Mouse (Mus musculus) layer of hippocampus, adult 18-20 months (tissue): ENCODE results near the gene Hs3st5. TPM values are rescaled to one million over a fixed set of nuclear protein-coding genes. Genes with fewer than 3 reads are reported as not detected.
"Not testable (repeated sequence)": the region's sequence is repeated elsewhere in the genome, so short reads cannot be mapped to it uniquely, and the experiment has no call there.

ENCODE experiments used
- DNase-seq, 2 experiments: peaks; one replicate each; pipeline ENCODE4 v3.0.0; 2022; ENCODE audit warnings: low spot score in 2 of 2
- long read RNA-seq: library from polyadenylated mRNA; stranded (forward); transcript quantifications from one replicate; pipeline ENCODE4 v2.0.0, GENCODE M21; 2021
- total RNA-seq, 2 experiments: library from RNA; stranded (reverse); gene quantifications; 2 replicates each; pipeline ENCODE4 v1.2.3; 2021

The Hs3st5 gene
- total RNA-seq = 1 to 10 TPM; 1.0 to 1.2 TPM
- long read RNA-seq, partial matches to known transcripts = 0 of 1 reads
- long read RNA-seq, other reads (novel, unspliced or antisense) = 1 of 1 reads

DNA sequence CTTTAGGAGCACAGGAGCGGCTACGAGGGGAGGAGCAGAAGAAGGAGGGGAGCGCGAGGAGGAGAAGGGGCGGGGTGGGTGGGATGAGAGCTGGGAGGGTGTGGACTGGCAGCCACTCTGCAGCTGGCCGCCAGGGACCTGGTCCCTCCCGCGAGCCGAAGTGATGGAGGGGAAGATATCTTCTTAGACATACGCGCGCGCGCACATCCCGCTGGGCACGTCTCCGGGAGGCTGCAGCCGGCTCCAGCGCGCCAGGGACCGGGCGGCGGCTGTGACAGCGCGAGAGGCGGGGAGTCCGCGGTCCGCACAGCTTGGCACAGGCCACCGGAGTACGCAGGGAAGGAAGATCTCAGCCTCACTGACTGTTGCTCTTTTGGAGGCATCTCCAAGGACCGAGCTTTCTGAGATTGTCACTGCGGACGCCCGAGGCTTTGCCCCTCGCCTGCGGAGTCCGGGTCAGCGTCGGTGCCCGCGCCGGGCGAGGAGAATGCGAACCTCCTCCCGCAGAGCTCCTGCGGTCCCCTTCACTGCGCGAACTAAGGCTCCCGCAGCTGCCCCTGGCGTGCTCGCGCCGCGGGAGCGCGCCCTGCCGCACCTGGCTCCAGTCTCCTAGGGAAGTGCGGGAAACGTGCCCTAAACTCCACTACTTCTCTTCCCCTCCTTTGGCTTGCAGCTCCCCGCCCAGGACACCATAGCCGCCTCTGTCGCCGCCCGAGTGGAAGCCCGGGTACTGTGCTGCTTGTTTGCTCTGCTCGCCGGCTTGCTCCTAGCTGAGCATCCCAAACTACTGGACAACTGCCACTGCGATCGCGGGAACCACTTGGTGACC, at the start of gene Hs3st5:
Gene Hs3st5, plus strand, starts transcription at position 88 of the 829 bp plus-strand sequence.
- peak; percentile 39 to 42 for DNase-seq

DNA sequence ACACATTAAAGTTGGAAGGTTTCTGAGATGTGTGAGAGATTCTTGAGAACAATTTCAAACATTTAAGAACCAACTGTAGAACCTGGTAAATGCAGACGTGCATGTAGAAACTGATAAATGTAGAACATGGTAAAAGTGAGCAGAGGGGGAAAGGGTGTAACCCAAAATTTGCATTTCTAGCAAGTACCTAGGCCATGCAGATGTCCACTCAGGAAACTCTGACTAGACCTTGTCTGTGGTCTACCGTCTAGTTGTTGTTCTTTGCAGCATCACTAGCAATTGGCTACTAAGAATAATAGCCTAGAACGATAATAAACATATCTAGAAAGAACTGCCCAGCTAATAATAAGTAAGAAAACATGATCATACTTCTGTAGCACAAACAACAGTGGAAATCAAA, 38.0 kb upstream of the Hs3st5 start:
- no peak for DNase-seq

DNA sequence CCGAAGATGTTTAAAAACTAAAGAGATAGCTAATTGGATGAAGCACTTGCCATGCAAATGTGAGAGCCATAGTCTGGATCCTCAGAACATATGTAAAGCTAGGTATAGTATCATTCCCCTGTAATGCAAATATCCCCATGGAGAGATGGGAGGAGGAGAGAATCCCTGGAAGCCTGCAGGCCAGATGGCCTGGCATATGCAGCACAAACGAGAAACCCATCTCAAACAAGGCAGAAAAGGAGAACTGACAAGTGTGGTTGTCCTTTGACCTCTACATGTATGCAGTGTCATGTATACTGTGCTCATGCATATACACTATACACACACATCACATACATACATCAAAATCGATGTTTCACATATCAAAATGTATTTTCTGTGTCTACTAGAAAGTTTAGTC, 35.5 kb upstream of the Hs3st5 start:
- DNase-seq = no peak

DNA sequence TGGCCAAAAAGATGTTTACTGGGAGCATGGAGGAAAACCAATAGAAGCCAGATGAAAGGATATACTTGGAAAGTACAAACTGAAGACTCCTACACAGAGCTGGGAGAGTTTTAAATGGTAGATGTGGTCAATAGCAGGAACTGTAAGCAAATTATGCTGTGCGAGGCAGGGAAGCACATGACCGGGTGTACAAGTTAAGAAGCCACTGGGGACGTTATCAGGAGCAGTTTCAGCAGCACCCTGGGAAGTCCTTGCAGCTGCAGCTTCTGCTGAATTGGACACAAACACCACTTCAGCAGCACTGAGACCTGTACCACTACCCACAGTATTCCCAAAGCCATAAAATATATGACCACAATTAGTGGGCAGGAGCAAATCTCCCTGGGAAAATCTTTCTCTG, 31.8 kb upstream of the Hs3st5 start:
- DNase-seq = no peak

DNA sequence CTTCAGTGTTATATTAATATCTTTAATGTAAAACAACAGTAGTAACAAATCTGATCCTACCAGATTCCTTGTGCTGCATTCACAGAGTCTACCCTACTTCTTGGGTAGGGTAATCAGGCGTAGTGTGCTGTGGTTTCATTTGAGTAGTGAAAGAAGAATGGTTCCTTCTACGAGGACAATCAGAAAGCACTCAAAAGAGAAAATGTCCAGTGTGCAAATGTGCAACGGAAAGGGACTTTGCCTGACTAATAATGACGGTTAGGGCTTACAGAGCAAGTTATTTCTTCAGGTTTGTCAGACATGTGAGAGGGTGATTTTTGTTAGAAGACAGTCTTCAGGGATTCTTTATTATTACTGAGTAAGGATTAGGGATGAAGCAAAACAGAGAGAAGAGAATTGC, 29.1 kb upstream of the Hs3st5 start:
- no peak for DNase-seq

DNA sequence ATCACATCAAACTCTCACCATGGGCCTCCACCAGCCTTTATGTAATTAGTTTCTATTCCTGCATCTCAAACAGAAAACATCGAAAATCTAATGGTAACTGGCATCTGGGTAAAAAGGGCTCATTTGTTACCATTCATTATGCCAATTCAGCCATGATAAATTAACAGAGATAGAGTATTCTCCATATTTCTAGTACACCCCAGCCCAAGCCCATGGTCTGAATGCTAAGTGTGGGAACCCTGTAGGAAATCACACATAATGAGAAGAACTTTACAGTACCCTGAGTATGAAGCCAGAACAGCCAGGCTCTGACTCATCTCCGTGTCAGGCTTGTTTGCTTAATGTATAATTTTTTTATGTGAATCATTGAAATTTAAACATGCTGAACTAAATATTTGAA, 23.3 kb upstream of the Hs3st5 start:
- no peak for DNase-seq

DNA sequence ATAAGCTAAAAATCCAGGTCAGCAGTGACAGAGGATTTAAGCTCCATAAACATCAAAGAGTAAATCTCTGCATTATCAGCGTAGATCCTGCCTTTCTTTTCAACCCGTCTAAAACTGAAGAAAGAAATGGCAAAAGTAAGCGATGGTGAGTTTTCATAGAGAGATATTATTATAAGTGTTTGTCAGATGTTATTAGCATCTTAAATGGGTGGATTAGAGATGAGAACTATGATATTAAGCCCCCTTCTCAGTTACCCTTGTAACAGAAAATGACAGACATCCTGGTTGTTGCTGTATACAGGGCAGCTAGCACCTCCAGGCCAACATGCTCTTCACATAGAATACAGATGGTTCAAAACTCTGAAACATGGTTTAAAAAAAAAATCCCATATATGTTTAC, 22.6 kb upstream of the Hs3st5 start:
- no peak for DNase-seq

DNA sequence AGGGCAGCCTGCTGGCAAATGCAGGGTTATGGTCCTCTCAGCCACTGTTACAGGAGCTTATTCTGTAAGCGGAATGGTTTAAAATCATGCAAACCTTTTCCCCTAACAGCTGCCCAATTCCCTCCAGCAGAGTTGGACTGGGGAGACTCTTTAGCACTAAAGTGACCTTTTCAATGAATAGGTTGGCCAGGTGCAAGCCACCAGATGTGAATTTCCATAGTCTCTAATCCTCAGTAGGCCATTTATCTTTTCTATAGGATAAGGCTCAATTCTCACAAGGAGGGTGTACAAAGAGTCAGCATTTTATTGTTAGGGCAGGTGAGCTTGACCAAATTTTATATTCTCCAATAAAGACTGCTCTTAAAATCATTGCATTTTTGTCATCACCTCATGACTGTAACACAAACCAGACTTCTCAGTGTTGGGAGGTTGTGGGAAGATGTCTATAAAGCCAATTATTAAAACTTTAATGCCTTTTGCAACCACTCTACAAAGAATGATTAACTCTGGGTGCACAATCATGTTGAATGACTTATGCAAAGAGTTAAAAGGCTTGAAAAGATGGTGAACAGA, 21.8 kb upstream of the Hs3st5 start:
- DNase-seq = no peak

DNA sequence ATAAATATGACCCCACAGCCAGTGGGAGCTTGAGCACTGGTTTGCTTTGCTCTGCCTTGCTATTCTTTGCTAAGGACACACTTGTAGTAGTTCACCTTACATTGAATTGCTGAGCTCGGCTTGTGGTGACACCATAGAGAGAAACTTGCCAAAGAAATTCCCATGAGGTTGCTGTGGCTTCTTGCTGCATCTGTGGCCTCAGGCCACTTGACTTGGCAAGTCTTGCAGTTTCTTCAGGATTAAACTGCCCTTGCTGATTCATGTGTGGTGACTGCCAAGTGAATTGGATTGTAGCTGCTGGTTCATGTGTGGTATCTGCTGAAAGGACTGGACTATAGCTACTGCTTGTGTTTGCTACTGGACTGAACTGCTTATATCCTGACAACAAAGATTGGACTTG, 13.0 kb upstream of the Hs3st5 start:
- no peak for DNase-seq

DNA sequence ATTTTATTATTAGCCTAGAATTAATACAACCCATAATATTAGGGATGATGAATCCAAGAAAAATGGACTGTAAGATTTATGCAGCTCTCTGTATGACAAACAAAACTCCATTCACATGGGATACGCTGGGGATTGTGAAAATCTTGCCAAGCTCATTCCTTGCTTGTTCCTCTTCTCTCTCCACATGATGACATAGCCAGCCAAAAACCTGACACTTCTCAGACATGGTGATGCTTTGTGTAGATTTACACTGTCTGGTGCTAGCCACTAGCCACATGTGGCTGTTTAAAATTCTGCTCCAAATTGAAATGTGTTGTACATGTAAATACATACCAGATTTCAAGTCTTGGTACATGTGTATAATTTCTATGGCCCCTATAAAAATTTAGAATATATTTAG, 6.9 kb upstream of the Hs3st5 start:
- no peak for DNase-seq

DNA sequence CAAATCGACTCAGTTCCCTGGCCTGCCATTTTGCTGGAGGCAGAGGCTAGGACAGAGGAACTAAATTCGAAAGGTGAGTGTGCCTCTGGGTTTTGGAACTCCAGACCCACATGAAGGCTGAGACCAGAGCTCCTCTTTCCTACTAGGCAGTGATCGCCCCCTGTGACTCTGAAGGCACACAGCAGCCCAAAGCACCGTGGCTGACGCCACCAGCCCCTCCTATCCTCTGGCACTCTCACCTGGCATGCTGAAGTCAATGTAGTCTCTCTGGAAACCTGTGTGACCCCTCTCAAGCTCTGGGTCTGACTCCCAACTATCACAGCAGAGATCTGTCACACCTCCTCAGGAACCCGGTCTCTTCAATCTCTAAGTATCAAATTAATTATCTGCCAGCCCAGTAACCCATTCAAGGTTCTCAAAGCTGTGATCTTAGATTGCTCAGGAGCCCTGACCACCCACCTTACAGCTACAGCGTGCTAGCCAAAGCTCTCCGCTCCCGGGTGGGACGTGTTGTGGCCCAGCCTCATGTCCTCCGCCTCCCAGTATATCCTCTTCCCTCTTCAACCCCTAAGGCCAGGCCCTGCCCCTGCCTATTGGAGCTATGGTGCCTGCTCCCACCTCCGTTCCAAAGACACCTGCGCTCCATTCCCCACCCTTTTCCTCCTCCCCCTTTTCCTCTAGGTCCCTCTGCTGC, 434 bp upstream of the Hs3st5 start:
- DNase-seq = no peak

DNA sequence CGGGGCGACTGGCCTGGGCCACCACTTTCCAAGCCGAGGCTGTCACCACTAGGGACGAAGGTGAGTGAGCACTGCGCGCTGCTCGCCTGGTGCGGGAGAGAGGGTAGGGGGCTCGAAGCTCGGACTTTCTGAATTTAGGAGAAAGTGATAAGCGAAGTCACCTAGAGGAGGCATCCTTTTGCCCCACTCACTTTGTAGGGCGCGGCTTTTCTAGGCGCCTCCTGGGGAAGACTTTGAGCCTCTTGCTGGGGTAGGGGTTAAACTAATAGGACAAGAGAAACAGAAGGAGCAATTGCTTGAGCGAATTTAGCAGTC, 899 bp downstream of the Hs3st5 start:
- no peak for DNase-seq

DNA sequence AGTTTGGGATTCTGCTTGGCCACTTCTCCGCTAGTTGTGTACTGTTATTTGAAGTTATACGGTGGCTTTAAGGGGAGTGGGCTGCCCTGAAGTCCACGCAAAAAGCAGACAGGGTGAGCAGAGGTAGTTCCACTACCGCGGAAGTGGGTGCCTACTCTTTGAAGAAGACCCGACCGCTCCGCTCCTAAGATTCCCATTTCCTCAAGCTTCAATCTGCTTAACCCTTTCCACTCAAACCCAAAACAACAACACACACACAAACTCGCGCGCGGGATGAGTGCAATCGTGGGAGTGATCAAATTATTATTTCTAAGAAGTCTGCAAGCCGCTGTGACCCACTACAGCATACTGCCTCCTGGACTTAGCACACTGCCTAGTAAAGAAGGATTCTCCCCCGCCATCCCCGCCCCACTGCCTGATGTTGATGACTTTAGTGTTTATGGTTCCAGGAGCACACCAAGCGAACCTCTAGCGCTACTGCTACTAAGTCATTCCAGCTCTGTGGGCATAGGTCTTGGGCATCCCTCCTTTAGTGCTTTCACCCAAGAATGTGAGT, 1.5 kb downstream of the Hs3st5 start:
- no peak for DNase-seq

DNA sequence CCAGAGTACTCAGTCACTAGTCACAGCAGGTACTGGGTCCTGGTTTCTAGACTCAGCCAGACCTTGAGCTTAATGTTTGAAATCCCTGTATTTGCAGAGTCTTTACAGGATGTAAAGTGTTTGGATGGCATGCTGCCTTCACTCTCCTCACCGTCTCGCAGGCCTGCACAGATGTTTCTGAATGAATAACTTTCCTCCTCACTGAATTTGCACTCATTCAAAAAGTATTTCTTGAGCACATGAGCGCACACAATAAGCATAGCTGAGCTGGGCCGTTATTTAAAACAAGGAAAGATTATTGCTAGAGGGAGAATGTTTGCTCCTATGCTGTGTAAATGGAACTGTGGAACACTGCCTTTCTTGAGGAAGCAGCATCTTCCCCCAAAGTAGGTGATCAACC, 2.9 kb downstream of the Hs3st5 start:
- DNase-seq = no peak

DNA sequence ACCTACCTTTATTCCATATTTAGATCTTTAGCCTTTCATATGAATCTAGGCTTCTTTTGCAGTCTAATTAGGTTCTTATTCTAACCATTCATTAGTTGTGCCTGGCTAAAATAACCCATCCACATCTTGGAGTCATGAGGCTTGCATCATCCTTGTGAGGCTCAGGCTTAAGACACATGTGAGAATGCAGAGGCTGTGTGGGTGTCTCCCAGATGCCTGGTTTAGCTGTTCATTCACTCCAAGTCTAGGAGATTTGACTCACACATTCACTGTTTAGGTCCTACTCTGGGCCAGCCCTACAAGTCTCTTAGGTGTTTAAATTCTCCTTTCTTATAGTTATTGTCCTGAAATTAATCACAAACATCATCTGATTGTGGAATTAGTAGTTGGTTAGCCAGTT, 17.3 kb downstream of the Hs3st5 start:
- no peak for DNase-seq

DNA sequence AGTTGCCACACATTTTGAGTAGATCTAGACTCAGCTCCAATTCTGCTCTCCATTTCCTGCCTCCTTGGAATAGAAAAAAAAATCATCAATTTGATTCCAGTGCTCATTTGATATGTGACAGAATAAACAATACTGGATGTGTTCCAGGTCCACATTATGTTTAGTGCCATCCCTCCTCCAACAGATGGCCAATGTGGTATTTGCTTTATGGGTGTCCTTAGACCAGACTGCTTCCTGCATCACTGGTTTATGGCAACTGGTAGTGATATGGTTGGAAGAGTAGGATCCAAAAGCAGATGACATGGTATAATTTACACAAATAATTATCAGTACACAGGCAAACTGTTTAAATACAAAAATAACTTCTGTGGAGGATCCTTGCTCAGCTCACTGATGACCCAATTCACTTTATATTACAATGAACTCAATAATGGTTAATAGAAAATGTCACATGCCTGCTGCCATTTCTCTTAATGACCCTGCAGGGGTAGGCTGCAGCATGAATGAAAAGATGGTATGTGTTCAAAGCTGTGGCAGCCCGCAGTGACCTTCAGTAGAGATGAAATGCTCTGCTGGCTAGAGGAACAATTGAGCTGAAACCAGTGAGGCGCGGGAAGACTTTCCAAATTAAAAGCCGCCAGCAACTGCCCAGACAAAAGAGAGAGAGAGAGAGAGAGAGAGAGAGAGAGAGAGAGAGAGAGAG, 27.2 kb downstream of the Hs3st5 start:
- no peak for DNase-seq

DNA sequence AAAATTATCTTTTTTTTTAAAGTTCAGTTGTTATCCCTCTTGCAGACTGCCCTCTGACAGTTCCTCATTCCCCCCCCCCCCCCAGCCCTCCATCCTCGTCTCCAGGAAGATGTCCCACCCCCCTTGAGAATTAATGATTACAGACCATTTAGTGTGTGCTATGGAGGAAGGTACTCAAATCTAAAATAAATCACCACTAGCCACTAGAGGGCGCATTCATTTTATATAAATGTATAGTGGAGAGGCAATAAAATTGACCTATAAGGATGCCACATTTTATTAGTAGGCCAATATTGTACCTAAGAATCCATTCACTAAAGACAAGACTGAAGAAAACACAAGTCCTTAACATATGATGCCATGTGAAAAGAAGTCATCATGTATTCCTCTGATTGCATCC, 40.0 kb downstream of the Hs3st5 start:
- DNase-seq = no peak

DNA sequence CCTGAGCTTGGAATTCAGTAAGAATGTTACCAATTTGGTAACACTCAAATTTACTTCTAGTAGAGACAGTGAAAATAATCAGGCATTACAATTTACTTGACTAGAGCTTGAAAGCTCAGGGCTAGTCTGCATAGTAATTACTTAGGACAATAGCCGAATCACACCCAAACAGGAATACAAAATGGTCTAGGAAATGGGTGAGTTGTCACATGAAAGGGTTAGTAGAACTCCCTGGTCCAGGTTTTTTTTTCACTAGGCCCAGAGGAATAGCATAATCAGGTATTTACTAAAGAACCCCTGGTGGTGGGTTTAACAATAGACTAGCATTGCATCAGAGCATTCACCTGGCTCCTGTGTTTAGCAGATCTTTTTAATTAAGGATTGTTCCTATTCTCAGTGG, 41.1 kb downstream of the Hs3st5 start:
- not testable (repeated sequence) for DNase-seq

DNA sequence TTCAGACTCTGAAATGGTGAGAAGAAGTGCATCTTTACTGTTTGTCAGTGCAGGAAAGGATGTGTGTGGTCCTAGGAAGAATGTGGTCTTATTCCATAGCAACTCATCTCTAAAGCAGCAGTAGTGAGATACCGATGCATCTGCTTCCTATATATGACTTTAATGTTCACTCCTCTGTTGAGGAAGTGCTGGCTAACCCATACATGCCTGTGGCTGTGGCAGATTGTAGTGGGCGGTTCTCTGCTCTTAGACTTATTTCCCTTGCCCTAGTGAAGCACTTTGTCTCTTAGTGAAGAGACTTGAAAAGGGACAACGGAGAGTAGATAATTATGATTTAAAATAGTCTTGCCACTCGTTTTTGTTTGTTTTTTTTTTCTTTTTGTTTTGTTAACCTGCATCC, 47.4 kb downstream of the Hs3st5 start:
- no peak for DNase-seq

DNA sequence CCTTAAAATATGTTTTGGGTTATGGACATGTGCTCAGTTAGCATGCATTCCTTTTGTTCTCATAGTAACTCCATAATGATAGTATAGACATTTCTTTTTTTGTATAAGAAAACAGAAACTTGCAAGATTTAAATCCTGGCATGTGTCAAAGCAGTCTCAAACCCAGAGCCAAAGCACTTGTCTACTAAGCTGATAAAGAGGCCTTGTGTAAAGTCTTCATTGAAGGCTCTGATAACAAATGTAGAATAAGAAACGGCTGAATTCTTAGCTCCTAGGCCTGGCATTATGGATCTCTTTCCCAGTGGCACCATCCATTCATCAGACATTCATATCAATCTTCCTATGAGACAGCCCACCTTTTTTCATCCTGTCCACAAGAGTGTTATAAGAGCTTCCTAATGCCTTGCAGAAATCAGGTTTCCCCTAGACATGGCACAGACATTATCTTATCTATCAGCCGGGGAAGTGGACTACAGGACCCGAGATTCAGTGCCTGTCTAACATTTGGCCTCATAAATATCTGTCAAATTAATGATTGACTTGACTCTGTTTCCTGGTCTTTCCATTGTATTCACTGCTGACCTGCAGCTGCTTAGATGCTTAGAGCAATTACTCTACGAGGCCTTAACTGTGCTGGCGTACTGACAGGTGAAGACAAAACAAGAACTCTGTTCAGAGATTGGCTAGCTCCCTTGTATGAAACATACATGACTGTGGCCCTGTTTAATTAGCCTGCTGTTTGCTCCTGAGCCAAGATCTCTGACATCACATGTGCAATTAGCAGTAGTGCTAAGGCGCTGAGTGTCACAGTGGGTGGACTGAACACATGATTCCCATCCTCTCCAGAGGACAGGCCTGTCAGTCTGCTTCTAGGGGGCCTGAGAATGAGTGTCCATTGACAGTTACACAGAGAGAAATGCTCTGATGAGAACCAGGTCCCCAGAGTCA, 48.6 kb downstream of the Hs3st5 start:
- no peak for DNase-seq
